Mouse (Mus musculus): ENCODE measurements around the gene Tfip11.

DNA sequence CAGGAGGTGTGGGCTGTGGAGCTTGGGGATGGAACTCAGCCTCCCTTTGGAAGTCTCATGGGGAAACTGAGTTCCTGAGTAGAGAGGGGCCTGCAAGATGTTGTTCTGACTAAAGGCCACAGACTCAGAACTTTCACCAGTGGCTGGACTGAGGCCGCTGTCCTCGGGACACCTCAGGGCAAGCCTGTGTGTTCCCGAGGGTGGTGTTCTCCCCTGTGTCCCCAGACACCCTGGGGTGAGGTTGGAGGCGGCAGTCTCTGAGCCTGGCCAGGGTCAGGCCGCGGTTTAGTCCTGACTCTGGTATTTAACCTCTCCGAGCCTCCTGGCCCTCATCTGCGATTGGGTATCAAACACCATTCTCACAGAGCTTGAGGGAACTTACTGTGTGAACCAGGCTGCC, 30.6 kb upstream of the Tfip11 start:
- TF ChIP-seq CTCF (IDR thresholded peaks at IDR 0.05; ENCODE audit: low read depth, low read length) (no peak), TAL1 (conservative IDR thresholded peaks at IDR 0.05; ENCODE audit: low read depth, low read length) (no peak), GATA1 (IDR thresholded peaks at IDR 0.05; ENCODE audit: borderline replicate concordance, low read length) (no peak), GATA2 (IDR thresholded peaks at IDR 0.05; ENCODE audit: borderline replicate concordance, low read depth, low read length) (no peak)

All from G1E (cell line).